Mouse (Mus musculus) activated CD4-positive, CD25-positive, alpha-beta regulatory T cell, adult 4 months (primary cell): Measurements from ENCODE around the gene Slc6a13. TPM values are rescaled to one million over a fixed set of nuclear protein-coding genes. Genes with fewer than 3 reads are reported as not detected.

Source experiments
- ATAC-seq: one replicate; pipeline ENCODE4 v1.8.0; 2017
- polyA plus RNA-seq, 2 experiments: library from polyadenylated mRNA; unstranded; fragments of 100-300 nt; shearing (Covaris generic); gene quantifications; one replicate each; pipeline ENCODE4 v1.2.1; 2017

The Slc6a13 gene
- polyA plus RNA-seq, 2 experiments from 2014 or later, result 0.55 to 0.93 TPM

DNA sequence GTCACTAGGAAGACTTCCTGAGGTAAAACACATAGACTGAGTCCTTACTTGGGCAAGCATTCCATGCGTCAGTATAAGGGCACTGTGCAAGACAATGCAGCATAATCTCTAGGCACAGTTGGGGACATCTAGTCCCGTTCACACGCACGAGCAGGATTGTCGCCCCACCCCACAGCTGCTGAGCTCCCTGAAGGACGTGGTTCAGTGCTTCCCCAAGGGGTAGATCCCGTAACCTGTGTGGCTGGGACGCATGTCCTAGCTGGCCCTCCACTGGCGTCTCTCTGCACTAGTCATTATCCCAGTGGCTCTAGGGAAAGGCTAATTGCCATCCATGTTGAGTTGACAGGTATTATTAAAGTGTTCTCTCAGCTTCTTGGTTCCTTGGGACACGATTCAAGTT is 82.0 kb downstream of the Slc6a13 start:
- ATAC-seq, result no peak

DNA sequence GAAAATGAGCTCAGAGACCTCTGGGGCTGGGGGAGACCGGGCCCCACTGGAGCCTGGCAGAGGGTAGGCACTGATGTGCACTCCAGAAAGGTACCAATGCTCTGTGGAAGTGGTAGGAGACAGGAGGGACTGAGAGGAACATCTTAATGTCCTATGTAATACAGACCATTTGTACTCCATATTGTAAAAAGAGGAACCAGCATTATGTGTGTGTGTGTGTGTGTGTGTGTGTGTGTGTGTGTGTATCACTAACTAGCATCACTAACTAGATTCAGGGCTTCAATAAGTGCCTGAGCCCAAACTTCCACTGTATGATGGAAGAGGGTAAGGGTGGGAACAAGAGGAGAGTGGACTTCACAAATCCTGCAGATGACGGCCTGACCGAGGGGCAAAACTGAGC is 85.4 kb downstream of the Slc6a13 start:
- ATAC-seq, result no peak

Other genes starting within 250 kb of the Slc6a13 start
- gene Mical3, start 169.2 kb upstream of the Slc6a13 start, polyA plus RNA-seq, result 1 to 10 TPM; 7.1 to 9.1 TPM
- 1 to 10 TPM; 1.9 to 2.1 TPM for gene Pex26, start 116.6 kb upstream of the Slc6a13 start, polyA plus RNA-seq
- gene Tuba8, start 89.5 kb upstream of the Slc6a13 start, polyA plus RNA-seq, result under 1 TPM; 0.42 to 0.51 TPM
- gene Usp18, start 54.3 kb upstream of the Slc6a13 start, polyA plus RNA-seq, result 10 to 100 TPM; 75.8 to 85.7 TPM
- not detected for gene Slc6a12, start 42.8 kb downstream of the Slc6a13 start, polyA plus RNA-seq
- not detected for gene Iqsec3, start 173.5 kb downstream of the Slc6a13 start, polyA plus RNA-seq